Mouse (Mus musculus) kidney, adult 18-20 months (tissue): ENCODE measurements around the gene Prkag2.

Source experiments
- DNase-seq: peaks from one replicate; pipeline ENCODE4 v3.0.0; 2021

The Prkag2 gene

DNA sequence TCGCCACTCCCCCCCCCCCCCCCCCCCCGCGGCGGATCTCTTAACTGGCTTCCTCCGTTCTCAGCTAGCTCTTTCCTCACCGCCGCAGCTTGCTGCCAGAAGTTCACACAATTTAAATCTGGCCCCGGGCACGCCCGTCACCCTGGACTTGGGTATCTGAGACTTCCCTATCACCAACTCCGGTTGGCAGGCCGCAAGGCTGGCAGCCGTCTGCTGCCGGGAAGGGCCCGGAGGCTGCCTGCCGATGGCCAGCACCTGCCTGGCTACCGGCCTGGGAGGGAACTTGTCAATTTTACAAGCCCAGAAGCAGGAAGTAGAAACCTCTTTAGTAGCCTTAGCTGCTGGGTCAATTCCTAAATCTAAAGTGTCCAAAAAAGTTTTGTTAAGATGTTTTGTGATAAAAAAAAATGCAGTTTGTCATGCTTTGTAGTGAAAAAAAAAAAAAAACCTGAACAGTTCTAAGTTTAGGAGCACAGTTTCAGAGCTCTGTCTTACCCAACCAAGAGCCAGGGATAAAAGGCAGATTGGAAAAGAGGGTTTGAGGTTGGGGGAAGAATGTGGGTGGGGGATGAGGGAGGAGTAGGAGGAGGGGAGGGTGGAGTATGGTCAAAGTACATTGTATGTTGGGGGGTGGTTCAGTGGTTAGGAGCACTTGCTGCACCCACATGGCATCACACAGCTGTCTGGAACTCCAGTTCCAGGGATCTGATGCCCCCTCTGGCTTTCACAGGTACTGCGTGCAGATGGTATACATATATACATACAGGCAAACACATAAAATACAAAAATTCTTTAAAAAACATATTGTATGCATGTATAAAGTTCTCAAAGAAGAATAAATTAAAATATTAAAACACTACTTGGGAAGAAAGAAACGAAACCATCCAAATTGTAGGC is 191.4 kb downstream of the Prkag2 start:
- DNase-seq, result peak; percentile 83

DNA sequence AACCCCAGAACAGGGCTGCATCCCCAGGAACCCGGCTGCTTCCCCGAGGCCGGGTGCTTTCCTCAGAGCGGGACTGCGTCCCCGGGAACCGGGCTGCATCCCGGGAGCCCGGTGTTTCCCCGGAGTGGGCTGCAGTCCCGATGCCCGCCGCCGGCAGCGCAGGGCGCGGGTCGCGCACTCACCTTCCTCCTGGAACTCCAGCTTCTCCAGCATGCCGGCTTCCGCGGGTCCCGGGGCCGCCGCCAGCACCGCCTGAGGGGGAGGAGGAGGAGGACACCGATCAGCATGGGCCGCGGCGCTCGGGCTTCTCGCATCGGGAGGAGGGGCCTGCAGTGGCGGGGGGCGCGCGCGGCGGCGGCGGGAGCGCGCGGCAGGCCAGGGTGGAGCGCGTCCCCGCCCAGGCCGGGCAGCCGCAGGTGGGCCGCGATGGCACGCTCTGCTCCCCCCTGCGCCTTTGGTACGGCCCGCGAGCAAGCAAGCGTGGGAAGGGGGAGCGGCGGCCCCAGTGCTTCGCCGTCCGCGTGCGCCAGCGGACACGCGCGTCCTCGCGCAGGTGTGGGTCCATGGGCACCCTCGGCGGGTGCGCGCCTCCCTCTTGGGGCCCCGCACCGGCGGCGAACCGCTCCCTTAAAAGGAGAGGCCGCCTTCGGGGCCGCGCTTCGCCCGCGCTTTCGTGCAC is 192.2 kb downstream of the Prkag2 start:
- DNase-seq, result peak; percentile 85

DNA sequence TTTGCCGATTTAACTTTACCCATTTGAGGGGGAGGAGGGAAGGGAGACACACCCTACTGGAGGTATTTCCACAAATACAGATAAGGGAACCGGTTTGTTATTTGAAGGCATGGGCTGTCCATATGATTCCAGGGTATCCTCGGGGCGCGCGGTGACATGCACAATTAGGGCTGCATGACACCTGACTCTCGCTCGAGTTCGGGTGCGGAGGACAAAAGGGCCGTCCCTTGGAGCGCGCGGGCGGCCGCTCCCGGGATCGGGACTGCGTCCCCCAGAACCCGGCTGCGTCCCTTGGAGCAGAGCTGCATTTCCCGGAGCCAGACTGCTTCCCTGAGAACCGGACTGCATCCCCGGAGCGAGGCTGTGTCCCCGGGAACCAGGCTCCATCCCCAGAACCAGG is 192.7 kb downstream of the Prkag2 start:
- no peak for DNase-seq

DNA sequence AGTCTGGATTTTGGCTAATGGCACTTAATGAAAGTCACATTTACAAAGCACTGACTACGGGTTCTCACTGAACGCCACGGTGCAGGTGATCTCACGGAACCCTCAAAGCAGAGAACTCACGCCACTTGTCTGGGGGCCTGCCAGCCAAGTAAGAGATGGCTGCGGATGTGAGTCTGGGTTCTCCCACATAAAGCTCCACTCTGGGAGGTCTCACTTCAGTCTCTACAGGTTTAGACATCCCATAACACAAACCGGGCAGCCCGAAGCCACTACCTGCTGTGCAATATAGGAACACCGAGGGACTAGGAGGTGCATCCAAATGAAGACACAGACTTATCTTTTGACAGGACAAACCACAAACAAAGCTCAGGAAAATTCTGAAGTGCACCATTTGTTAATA is 193.6 kb downstream of the Prkag2 start:
- DNase-seq, result no peak

DNA sequence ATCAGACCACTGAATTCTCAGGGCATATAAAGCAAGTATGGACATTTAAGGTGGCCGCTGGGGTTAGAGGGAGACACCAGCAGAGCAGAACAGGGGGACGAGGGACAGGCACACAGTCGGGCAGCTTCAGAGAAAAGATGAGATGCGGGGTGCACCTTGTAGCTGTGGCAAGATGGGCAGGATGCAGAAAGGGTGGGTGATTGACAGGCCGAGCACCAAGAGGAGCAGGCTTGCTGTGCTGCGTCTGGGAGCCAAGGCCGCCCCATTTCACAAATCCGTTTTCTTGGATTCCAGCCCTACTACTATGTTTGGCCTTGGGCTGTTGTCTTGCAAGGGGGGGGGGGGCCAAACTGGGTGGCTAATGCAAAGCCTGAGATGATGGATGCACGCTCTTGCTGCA is 195.5 kb downstream of the Prkag2 start:
- DNase-seq, result no peak

DNA sequence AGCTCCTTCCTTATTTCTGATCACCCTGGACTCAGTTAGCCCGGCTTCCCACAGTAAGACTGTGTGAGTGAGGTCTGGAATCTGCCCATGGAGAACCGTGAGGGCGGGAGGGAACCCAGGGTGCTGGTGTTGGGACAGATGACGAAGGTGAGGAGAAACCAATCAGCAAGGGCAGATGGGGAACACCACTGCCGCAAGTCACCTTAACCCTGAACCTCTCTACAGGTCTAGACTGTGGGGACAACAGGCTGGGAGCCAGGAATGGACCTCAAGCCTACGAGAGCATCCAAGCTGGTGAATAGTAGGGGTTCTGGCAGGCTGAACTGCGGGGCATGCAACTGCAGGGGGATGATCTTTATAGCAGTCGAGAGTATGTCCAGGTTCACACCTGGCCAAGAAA is 196.0 kb downstream of the Prkag2 start:
- no peak for DNase-seq

DNA sequence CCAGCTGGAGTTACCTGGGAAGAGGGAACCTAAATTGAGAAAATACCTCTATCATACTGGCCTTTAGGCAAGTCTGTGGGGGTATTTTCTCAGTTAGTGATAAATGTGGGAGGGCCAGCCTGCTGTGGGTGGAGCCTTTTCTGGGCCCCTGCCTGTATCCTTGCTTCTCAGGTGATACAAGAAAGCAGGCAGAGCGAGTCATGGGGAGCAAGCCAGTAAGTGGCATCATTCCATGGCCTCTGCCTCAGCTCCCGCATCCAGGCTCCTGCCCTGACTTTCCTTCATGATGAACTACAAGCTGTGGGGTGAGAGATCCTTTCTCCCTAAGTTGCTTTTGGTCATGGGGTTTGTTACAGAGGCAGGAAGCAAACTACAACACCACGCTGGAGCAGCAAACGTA is 196.4 kb downstream of the Prkag2 start:
- no peak for DNase-seq

DNA sequence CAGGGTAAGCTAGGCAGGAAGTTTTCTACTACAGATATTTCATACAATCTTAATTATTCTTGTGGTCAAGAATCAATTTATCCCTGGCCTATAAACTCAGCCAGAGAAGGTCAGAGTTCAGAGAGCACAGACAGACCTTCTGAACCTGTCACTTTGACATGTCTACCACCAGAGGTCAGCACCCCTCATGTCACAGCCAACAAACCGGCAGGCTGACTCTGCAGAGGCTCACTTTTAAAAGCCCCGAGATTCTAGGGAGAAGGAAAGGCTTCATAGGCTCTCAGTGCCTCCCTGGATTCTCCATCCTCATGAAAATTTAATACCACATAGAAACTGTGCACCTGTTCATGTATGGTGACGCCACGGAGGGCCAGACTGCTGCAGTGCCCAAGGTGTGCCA is 197.6 kb downstream of the Prkag2 start:
- peak; percentile 28 for DNase-seq

DNA sequence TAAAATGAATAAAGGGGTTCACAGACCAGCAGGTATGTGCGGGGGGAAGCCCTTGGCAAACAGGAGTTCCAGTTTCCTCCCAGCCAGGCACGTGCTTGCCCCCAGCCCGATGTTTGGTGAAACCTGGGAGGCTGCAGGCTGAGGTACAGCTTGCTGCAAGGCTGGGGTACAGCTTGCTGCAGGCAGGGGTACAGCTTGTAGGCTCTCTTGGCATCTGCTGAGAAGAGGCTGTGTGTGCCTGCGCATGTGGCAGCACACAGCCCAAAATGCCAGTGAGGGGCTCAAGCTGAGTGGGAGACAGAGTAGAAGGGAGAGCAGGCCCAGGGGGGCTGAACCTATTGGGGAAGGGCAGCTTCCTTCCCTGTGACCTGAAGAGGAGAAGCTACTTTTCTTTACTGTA is 204.8 kb downstream of the Prkag2 start:
- DNase-seq, result no peak

DNA sequence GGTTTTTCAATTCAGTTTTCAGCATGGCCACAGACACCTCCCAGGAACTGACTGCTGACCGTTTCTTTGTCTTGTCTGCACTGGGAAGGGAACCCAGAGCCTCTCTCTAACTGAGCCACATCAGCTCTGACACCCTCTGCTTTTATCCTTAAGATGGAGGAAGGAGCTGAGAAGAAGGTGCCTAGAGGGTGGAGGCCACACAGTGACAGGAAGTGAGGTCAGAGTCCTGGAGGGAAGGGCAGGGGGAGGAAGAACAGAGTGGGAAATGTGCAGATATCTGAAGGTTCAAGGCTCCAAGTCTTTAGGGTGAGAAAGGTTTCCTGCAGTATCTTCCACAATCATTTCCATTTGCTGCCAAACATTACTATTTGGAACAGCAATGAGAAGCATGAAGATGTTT is 205.6 kb downstream of the Prkag2 start:
- no peak for DNase-seq

DNA sequence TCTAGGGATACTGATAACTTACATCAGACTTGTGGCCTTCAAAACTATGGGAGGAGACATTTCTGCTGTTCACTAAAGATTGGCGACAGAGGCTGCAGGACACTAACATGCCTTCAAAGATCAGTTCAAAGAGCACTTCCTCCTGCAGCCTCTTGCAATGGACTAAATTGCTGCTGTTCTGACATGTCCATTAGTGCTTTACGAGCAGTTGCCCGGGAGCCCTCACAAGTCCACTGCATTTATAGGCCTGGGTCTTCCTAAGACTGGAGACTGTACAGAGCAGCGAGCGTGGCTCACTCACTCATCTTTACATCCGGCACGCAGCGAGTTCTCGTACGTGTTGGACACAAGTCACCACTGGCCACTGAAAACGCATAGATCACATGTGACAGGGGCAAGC is 208.0 kb downstream of the Prkag2 start:
- no peak for DNase-seq

DNA sequence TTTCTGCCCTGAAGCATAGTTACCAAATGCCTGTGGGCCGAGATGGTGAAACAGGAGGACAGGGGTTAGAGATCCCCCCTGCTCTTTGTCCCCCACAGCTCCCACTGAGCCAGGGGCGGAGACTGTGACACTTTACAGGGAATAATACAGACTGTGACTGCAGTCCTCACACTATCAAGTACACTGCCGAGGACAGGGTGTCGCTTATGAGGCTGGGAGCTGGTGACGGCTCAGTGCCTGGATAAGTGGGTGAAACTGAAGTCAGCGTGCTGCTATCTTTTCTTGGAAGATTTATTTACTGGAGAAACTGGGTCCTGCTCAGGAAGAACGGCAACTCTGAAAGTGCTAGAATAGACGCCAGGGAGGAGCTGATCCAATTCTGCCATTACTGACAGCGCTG is 210.6 kb downstream of the Prkag2 start:
- no peak for DNase-seq

DNA sequence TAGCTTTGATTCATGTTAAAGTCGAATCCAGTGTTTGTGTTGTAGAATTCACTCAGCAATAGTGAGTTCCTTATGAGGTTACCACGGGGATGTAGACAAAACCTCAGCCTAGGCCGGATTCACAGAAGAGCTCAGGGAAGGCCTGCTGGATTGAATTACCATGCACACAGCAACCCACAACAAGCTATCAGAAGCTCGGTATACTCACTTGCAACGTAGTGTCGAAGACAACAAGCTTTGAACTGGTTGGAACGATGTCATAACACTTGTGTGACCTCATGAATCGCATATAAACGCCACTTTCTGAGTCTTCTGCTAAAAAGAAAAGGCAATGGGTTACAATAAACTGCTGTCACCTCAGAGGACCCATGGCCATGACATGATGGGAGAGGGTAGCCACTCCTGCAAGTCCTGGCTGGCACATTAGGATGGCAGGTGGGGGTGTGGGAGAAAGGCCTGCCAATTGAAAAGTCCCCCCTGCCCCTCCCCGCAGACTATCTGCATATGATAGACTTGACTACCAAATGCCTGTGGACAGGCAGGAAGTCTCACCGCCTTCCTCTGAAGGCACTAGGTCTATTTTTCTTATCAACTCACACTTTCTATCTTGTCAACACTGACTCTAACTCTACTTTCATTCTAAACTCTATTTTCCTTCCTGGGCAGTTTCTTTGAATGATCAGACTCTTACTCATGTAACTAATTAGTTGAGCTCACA is 211.4 kb downstream of the Prkag2 start:
- DNase-seq, result no peak

DNA sequence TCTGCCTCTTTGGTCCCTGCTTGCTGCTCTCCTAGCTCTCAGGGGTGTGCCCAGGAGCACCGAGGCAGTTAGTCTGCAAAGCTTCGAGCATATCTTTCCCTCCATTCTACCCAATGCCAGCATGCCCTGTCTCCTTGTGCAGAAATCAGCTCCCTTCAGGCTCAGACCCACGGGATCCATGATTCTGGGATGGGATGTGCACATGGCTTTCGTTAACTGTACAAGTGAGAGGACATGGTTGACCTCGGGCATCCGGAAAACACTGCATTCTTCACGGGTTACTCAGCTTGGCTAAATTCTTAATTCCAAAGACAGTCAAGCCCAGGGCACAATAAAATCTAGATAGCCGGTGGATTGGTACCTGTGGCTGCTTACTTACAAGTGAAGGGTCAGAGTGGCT is 213.2 kb downstream of the Prkag2 start:
- no peak for DNase-seq

DNA sequence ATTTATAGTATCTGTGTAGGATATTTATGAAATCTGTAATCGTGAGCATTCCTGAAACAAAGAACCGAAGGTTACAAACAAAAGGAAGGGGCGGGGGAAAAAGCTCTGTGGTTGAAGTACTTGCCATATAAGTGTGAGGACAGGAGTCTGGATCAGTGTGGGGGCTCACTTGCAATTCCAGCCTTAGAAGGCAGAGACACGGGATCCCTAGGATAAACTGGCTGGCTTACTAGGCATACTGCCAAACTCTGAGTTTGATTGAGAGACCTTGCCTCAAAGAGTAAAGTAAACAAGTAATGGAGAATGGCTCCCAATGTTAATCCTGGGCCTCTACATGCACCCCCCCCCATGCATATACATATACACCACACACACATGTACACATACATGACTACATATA is 221.7 kb downstream of the Prkag2 start:
- no peak for DNase-seq

DNA sequence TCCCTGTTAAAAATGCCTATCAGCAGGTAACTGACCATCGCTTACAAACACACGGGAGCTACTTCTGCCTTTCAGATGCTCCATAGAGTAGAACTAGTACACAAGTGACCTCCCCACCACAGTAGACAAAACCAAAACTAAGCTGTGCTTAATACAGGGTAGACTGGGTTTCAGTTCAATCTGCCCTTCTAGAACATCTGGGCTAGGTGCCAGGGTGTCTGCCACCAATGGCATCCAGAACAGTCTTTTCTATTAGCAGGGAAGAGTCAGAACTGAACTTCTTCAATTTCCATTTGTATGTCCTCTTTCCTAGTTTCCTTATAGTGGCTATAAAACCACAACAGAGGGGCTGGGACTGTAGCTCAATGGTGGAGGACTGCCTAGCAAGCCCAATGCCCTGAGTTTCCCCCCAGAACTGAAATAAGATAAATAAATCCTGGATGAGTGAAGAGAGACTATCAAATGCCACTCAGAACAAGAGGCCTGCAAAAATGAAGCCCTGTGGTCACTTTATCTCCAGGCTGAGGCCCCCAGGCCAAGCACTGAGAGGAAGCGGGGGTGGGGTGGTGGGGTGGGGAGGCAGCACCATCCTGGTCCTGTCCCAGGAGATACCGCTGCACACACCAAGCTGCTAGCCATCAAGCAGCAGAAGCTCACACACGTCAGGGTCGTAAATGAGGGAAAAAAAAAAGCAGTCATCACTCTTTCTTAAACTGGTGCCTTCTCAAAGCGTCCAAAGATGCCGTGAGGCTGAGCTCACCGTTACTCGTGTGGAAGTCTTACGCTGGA is 222.4 kb downstream of the Prkag2 start:
- DNase-seq, result no peak

DNA sequence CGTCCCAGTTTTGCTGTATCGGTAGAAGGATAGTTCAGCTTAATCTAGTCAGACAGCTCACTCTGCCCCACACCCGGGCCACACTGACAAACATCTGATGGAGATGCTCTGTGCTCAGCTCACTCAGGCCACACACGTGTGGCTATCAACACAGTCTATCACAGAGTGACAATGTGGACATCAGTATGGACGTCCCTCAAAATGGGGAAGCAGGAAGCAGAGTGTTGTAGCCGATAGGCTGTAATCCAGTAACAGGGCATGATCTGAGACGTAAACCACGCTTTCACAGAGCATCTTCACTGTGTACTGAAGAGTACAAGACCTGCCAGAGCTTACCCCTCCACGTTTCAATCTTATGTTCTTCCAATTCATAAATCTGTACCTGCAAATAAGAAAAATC is 223.8 kb downstream of the Prkag2 start:
- no peak for DNase-seq

DNA sequence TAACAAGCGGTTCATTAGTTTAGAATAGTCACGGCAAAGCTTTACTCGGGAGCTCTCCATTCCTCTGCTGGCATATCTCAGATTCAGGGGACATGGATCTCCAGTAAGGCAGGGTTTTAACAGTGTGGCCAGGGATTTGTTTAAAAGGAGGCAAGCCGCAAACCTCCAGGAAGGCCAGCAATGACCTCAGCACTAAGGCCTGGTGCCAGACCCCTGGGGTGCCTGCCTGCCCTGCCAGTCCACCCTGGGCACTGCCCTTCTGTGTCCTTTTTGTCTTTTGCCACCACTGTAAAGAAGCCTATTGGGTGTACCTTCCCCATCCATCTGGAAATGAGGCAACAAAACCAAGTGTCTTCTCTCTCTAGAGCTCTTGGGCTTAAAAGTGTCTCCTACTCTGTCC is 226.3 kb downstream of the Prkag2 start:
- no peak for DNase-seq

DNA sequence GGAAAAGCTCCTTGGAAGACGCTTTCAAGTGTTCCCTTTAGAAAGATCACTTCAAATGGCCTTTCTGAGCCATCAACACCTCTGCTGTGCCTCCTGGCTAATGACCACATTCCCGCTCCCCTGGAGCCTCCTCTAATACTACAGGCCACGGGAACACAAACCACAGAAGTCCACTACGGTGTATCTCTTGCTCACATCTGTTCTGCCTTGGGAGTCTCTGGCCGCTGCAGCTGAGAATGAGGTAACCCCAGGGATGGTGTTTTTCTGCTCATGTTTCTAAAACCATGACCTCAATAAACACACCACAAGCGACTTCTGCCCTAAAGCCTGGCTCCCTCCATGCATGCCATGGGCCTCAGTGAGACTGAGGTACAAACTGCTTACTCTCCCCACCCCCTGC is 227.2 kb downstream of the Prkag2 start:
- DNase-seq, result no peak

DNA sequence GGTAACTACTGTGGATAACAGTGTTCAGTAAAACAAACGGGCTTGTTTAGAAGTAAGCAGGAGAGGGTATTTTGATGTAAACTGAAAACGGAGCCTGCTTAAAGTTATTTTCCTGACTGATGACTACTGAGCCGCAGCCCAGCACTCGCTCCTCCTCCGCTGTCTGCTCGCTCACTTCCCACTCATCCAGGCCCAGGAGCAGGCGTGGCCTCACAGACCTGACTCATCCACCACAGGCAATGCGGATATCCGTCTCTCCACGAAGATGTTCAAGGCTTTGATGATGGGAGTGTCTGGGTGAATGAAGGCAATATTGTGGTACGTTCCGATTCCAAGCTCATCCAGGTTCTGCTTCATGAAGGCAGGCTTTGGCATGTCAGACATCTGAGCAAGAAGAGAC is 229.2 kb downstream of the Prkag2 start:
- DNase-seq, result no peak

DNA sequence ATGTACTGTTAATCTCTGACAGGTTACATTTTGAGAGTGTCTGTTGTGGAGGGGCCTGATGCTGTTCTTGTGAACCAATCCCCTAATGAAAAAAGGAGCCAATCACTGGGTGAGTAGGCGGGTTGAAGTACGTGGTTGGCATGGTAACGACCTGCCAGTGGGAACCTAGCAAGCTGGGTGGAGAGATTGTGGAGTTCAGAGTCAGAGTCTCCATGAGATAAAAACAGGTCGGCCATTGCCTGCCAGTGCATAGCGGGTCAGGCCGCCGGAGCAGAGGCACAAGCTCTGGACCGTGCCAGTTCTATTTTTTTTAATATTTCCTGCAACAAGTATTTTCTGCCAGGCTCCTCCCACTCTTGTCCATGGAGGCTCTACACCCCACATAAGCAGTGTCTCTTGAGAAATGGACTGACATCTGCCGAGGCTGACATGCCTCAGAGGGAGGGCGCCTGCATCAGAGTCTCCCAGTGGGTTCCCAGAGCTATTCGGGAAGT is 230.6 kb downstream of the Prkag2 start:
- DNase-seq, result no peak

DNA sequence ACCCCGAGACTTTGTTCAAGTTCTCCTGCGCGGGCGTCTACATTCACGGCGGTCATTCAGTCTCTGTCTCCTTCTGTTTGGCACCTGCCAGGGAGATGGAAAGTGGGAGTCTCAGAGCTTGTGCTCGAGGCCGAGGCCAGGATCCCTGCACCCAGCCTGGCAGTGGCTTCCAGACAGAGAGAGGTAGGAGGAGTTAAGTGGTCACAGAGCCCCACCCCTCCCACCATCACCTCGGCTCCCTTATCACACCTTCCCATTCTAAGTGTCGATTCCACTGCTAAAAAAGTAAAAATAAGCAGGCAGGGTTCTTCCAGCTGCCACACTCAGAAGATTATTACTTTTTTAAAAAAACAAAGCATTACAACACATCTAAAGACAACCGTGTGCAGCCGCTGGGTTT is 236.6 kb downstream of the Prkag2 start:
- DNase-seq, result no peak

DNA sequence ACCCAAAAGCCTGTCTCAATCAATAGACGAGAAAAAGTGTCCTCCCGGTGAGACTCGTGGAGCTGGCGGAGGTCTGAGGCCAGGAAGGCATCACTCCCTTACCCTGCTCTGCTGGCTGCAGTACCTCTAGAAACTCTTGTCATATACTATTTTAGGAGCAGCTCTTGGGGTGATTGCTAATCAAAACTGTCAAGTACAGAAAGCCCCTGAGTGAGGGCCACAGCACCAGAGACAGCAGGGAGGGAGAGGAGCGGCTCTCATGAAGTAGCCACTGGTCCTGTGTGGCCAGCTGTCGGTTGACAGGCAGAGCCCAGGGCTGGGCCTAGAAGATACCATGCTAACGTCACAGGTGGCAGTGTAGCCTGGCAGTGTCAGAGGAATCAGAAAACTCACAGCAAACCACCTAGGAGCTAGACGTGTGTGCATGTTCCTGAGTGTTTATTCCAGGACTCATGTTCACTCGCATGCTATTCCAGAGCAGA is 239.0 kb downstream of the Prkag2 start:
- DNase-seq, result no peak
